Mouse (Mus musculus) stomach, embryonic 16.5 days (tissue): ENCODE data around the gene Brsk1. TPM values are rescaled to one million over a fixed set of nuclear protein-coding genes. Genes with fewer than 3 reads are reported as not detected.
A peak's percentile ranks its signal among the peaks of the same experiment; 100 is the strongest.

Source experiments
- ATAC-seq: fragments of 200-750 bp; cut with Nextera tagmentation; 2 replicates; pipeline ENCODE4 v1.8.0; 2017; ENCODE audit warnings: moderate number of reproducible peaks, moderate TSS enrichment; ENCODE audit not compliant: insufficient read depth, low FRiP score
- H3K27ac ChIP-seq: fragments of 300-500 bp; sonication (generic); 2 replicates; pipeline ENCODE4 v1.5.1; 2014; ENCODE audit warnings: low read length
- H3K27me3 ChIP-seq: fragments of 300-500 bp; sonication (generic); 2 replicates; pipeline ENCODE4 v1.6.1; 2014; ENCODE audit warnings: low read length, control low read depth, mixed read lengths; ENCODE audit not compliant: control insufficient read depth, insufficient read depth
- H3K36me3 ChIP-seq: fragments of 300-500 bp; sonication (generic); 2 replicates; pipeline ENCODE4 v1.6.1; 2014; ENCODE audit warnings: low read length; ENCODE audit not compliant: control insufficient read depth, insufficient read depth
- H3K4me1 ChIP-seq: fragments of 300-500 bp; sonication (generic); 2 replicates; pipeline ENCODE4 v1.6.1; 2014; ENCODE audit warnings: low read length, control low read depth, mixed read lengths; ENCODE audit not compliant: control insufficient read depth, insufficient read depth
- H3K4me2 ChIP-seq: fragments of 300-500 bp; sonication (generic); 2 replicates; pipeline ENCODE4 v1.6.1; 2014; ENCODE audit warnings: low read depth, low read length, mixed read lengths
- H3K4me3 ChIP-seq: fragments of 300-500 bp; sonication (generic); replicated peaks from 2 replicates; pipeline ENCODE4 v1.5.1; 2014; ENCODE audit warnings: mild to moderate bottlenecking, low read length
- H3K9ac ChIP-seq: fragments of 300-500 bp; sonication (generic); 2 replicates; pipeline ENCODE4 v1.6.1; 2014; ENCODE audit warnings: low read length
- H3K9me3 ChIP-seq: fragments of 300-500 bp; sonication (generic); replicated peaks from 2 replicates; pipeline ENCODE4 v1.6.1; 2016; ENCODE audit warnings: low read length, control low read depth; ENCODE audit not compliant: control insufficient read depth
- WGBS: fragments of 180-500 bp; shearing (Covaris S2); extraction: QIAGEN DNeasy Blood & Tissue Kit; methylation state at CpG from one replicate; pipeline ENCODE4 v1.1.7; 2014; 5-methylcytosine and 5-hydroxymethylcytosine counted together
- polyA plus RNA-seq: library from polyadenylated mRNA; unstranded; fragments of >200 nt; fragmentation: Nextera tagmentation; extraction: Ambion mirVana; gene quantifications from 2 replicates; pipeline ENCODE4 v1.2.1, GENCODE M21; 2015

Brsk1 gene
- polyA plus RNA-seq, 1 experiment from 2014 or later = 0.88 TPM

GRCm38 (mm10) chr7:4732968-4733392, 42.6 kb downstream of the Brsk1 start:
- Histone ChIP-seq H3K9me3 (no peaks in the 10 kb centered on the region), H3K27me3 (no peaks in the 10 kb centered on the region), H3K9ac (no peak overlapping the region), H3K4me1 (no peaks in the 10 kb centered on the region), H3K4me3 (no peak overlapping the region), H3K27ac (no peak overlapping the region), H3K4me2 (no peak overlapping the region), H3K36me3 (no peaks in the 10 kb centered on the region)
- 54% methylated on average over 6 of the region's 6 CpGs for whole genome bisulfite sequencing
- peak; percentile 69 for ATAC-seq

- Histone ChIP-seq H3K36me3 (no peaks in the 10 kb centered on the region), H3K27me3 (no peaks in the 10 kb centered on the region), H3K27ac (peak overlapping the region; percentile 66), H3K9me3 (no peaks in the 10 kb centered on the region), H3K4me2 (peak overlapping the region; percentile 55), H3K9ac (peak overlapping the region; percentile 50), H3K4me3 (peak overlapping the region; percentile 46), H3K4me1 (peaks cover 29% of the 10 kb centered on the region)
- ATAC-seq = no peak
- WGBS = 45% methylated on average over 10 of the region's 10 CpGs
These were observed 48.7 kb downstream of the Brsk1 start for GRCm38 (mm10) chr7:4739041-4739543.

- peak within 1 kb of the TSS; percentile 69 for H3K4me3 ChIP-seq
- ATAC-seq = peak; percentile 96
- H3K27ac ChIP-seq = peak within 1 kb of the TSS; percentile 89
- peaks cover 29% of the 10 kb centered on the region for H3K4me1 ChIP-seq
- H3K9me3 ChIP-seq = no peaks in the 10 kb centered on the region
- H3K36me3 ChIP-seq = no peaks in the 10 kb centered on the region
- no peaks in the 10 kb centered on the region for H3K27me3 ChIP-seq
- H3K4me2 ChIP-seq = peak within 1 kb of the TSS; percentile 86
- peak within 1 kb of the TSS; percentile 90 for H3K9ac ChIP-seq
- WGBS = under 1% methylated on average over 44 of the region's 44 CpGs
These were observed 49.3 kb downstream of the Brsk1 start, which contains the start of gene Kmt5c for GRCm38 (mm10) chr7:4739544-4740275. Kmt5c (plus strand) TSS chr7:4740115.

- H3K4me3 ChIP-seq = peak overlapping the region; percentile 69
- peak; percentile 7; the same call in 1 of the 2 replicates for ATAC-seq
- peak overlapping the region; percentile 86 for H3K4me2 ChIP-seq
- H3K9me3 ChIP-seq = no peaks in the 10 kb centered on the region
- H3K9ac ChIP-seq = peak overlapping the region; percentile 90
- no peaks in the 10 kb centered on the region for H3K36me3 ChIP-seq
- H3K4me1 ChIP-seq = peaks cover 29% of the 10 kb centered on the region
- H3K27me3 ChIP-seq = no peaks in the 10 kb centered on the region
- H3K27ac ChIP-seq = peak overlapping the region; percentile 89
- WGBS = 0% methylated on average over 14 of the region's 14 CpGs
These were observed 49.9 kb downstream of the Brsk1 start for GRCm38 (mm10) chr7:4740309-4740727.

- WGBS = 3% methylated on average over 4 of the region's 4 CpGs
- peaks cover 29% of the 10 kb centered on the region for H3K4me1 ChIP-seq
- H3K9me3 ChIP-seq = no peaks in the 10 kb centered on the region
- H3K36me3 ChIP-seq = peaks cover 4% of the 10 kb centered on the region; the same call in 1 of the 2 replicates
- H3K27ac ChIP-seq = peak overlapping the region; percentile 89
- H3K4me2 ChIP-seq = peak overlapping the region; percentile 86
- H3K4me3 ChIP-seq = peak overlapping the region; percentile 69
- H3K27me3 ChIP-seq = no peaks in the 10 kb centered on the region
- H3K9ac ChIP-seq = peak overlapping the region; percentile 90
- no peak for ATAC-seq
These were observed 50.7 kb downstream of the Brsk1 start for GRCm38 (mm10) chr7:4741151-4741550.

GRCm38 (mm10) chr7:4741672-4742481, 51.5 kb downstream of the Brsk1 start:
- H3K9me3 ChIP-seq = no peaks in the 10 kb centered on the region
- 70% methylated on average over 21 of the region's 21 CpGs for WGBS
- H3K4me2 ChIP-seq = peak overlapping the region; percentile 86
- H3K4me1 ChIP-seq = peaks cover 29% of the 10 kb centered on the region
- peaks cover 10% of the 10 kb centered on the region; the same call in 1 of the 2 replicates for H3K36me3 ChIP-seq
- no peaks in the 10 kb centered on the region for H3K27me3 ChIP-seq
- H3K27ac ChIP-seq = no peak overlapping the region; the same call in 1 of the 2 replicates
- H3K9ac ChIP-seq = peak overlapping the region; percentile 90; the same call in 1 of the 2 replicates
- ATAC-seq = no peak
- H3K4me3 ChIP-seq = peak overlapping the region; percentile 69

- 78% methylated on average over 6 of the region's 6 CpGs for WGBS
- Histone ChIP-seq H3K27me3 (no peaks in the 10 kb centered on the region), H3K9me3 (no peaks in the 10 kb centered on the region), H3K9ac (no peak overlapping the region; the same call in 1 of the 2 replicates), H3K4me1 (peaks cover 29% of the 10 kb centered on the region), H3K4me3 (no peak overlapping the region), H3K4me2 (no peak overlapping the region), H3K36me3 (peaks cover 10% of the 10 kb centered on the region; the same call in 1 of the 2 replicates), H3K27ac (no peak overlapping the region)
- ATAC-seq = no peak
These were observed 52.0 kb downstream of the Brsk1 start for GRCm38 (mm10) chr7:4742482-4742819.

- Histone ChIP-seq H3K4me3 (no peak overlapping the region), H3K27me3 (no peaks in the 10 kb centered on the region), H3K27ac (no peak overlapping the region), H3K4me1 (peaks cover 32% of the 10 kb centered on the region), H3K36me3 (peaks cover 10% of the 10 kb centered on the region; the same call in 1 of the 2 replicates), H3K9ac (no peak overlapping the region), H3K9me3 (no peaks in the 10 kb centered on the region), H3K4me2 (no peak overlapping the region)
- WGBS = 52% methylated on average over 2 of the region's 2 CpGs
- ATAC-seq = no peak
These were observed 53.0 kb downstream of the Brsk1 start for GRCm38 (mm10) chr7:4743354-4743753.
